Mouse (Mus musculus) liver, embryonic 14.5 days (tissue): ENCODE measurements around the gene Armh3.

Source experiments
- CTCF ChIP-seq: IDR thresholded peaks from 2 replicates; pipeline ENCODE4 v1.5.1; 2016; ENCODE audit warnings: antibody characterized with exemption, low read depth, control low read depth
- EP300 ChIP-seq: IDR thresholded peaks from 2 replicates; pipeline ENCODE4 v1.6.1; 2016; ENCODE audit warnings: antibody characterized with exemption, low read depth

GRCm38 (mm10) chr19:45900836-45901235 is 97.5 kb downstream of the Armh3 start:
- TF ChIP-seq CTCF (no peak), EP300 (no peak)
